Mouse (Mus musculus) CH12.LX (cell line): ENCODE measurements at regions not wholly inside any gene's neighbourhood (a gene's known extent, or its start where the extent isn't known, plus 50 kb on each side); places are given as distances from the start of the nearest gene placed in this dataset.

Source experiments
- DNase-seq: peaks from one replicate; pipeline ENCODE4 v3.0.0-alpha.2; 2013; ENCODE audit errors: extremely low read depth
- H3K27ac ChIP-seq: 2 replicates; pipeline ENCODE4 v1.5.1; 2012; ENCODE audit warnings: low read depth, mild to moderate bottlenecking, control low read depth, moderate library complexity; ENCODE audit not compliant: insufficient read depth
- H3K27me3 ChIP-seq: replicated peaks from 2 replicates; pipeline ENCODE3; 2012; ENCODE audit warnings: inconsistent platforms
- H3K36me3 ChIP-seq, 2 experiments: replicated peaks in 1 of 2; 2 replicates each; pipeline versions ENCODE3 to v1.6.1; 2012; ENCODE audit warnings: inconsistent platforms in 1 of 2, low read length in 1 of 2, mild to moderate bottlenecking in 1 of 2, mixed read lengths in 1 of 2, moderate library complexity in 1 of 2; ENCODE audit not compliant: control insufficient read depth in 1 of 2, insufficient read depth in 1 of 2
- H3K4me1 ChIP-seq, 2 experiments: 2 replicates each; pipeline ENCODE4 v1.6.1; 2012; ENCODE audit warnings: inconsistent platforms in 1 of 2, moderate library complexity in 1 of 2; ENCODE audit not compliant: insufficient read depth in 2 of 2, control insufficient read depth in 1 of 2
- H3K4me2 ChIP-seq: 2 replicates; pipeline ENCODE4 v1.6.1; 2012; ENCODE audit warnings: low read depth, mild to moderate bottlenecking, control low read depth; ENCODE audit not compliant: poor library complexity, insufficient read depth, severe bottlenecking
- H3K4me3 ChIP-seq, 3 experiments: fragments of 150-350 bp in 1 of 3; sonication (generic) in 1 of 3; replicated peaks in 1 of 3; 2 replicates each; pipeline versions ENCODE3 to v1.5.1; 2011 to 2012; ENCODE audit warnings: low read depth in 2 of 3, low read length in 2 of 3, mild to moderate bottlenecking in 2 of 3, moderate library complexity in 2 of 3, control low read depth in 1 of 3, improper control_type of control experiment in 1 of 3, inconsistent platforms in 1 of 3, mixed read lengths in 1 of 3; ENCODE audit not compliant: poor library complexity in 1 of 3
- H3K79me2 ChIP-seq: replicated peaks from 2 replicates; pipeline ENCODE4 v1.6.1; 2012; ENCODE audit warnings: mild to moderate bottlenecking, moderate library complexity; ENCODE audit not compliant: control insufficient read depth, poor library complexity, insufficient read depth, severe bottlenecking; ENCODE audit errors: extremely low read depth
- H3K9ac ChIP-seq: 2 replicates; pipeline ENCODE4 v1.6.1; 2012; ENCODE audit warnings: low read depth, mild to moderate bottlenecking, control low read depth, moderate library complexity; ENCODE audit not compliant: insufficient read depth
- H3K9me3 ChIP-seq: replicated peaks from 2 replicates; pipeline ENCODE3; 2012; ENCODE audit warnings: low read length, inconsistent platforms, mixed read lengths
- ETS1 ChIP-seq: conservative IDR thresholded peaks from 2 replicates; pipeline ENCODE4 v1.6.1; 2012; ENCODE audit warnings: low read depth, mild to moderate bottlenecking, inconsistent platforms, low read length, improper control_type of control experiment, moderate library complexity
- GABPA ChIP-seq: IDR thresholded peaks from 2 replicates; pipeline ENCODE4 v1.6.1; 2012; ENCODE audit warnings: low read depth, low read length, improper control_type of control experiment, inconsistent platforms; ENCODE audit not compliant: insufficient replicate concordance
- IRF4 ChIP-seq: IDR thresholded peaks from 2 replicates; pipeline ENCODE4 v1.6.1; 2014; ENCODE audit warnings: low read depth, mild to moderate bottlenecking, inconsistent platforms, low read length, improper control_type of control experiment
- MAFK ChIP-seq: IDR thresholded peaks from 2 replicates; pipeline ENCODE4 v1.6.1; 2011; ENCODE audit warnings: low read length, improper control_type of control experiment; ENCODE audit not compliant: insufficient replicate concordance
- MAX ChIP-seq: IDR thresholded peaks from 2 replicates; pipeline ENCODE4 v1.6.1; 2011; ENCODE audit warnings: low read length, improper control_type of control experiment
- MYC ChIP-seq: IDR thresholded peaks from 2 replicates; pipeline ENCODE4 v1.6.1; 2011; ENCODE audit warnings: low read depth, mild to moderate bottlenecking, improper control_type of control experiment, low read length
- NELFE ChIP-seq: IDR thresholded peaks from 2 replicates; pipeline ENCODE4 v1.6.1; 2011; ENCODE audit warnings: low read depth, low read length, improper control_type of control experiment
- PAX5 ChIP-seq: IDR thresholded peaks from 2 replicates; pipeline ENCODE4 v1.6.1; 2012; ENCODE audit warnings: low read length, inconsistent platforms, mixed read lengths
- POLR2AphosphoS2 ChIP-seq: IDR thresholded peaks from 2 replicates; pipeline ENCODE4 v1.6.1; 2011; ENCODE audit warnings: low read depth, low read length, improper control_type of control experiment
- RCOR1 ChIP-seq: conservative IDR thresholded peaks from 2 replicates; pipeline ENCODE4 v1.6.1; 2012; ENCODE audit warnings: low read depth, mild to moderate bottlenecking, inconsistent platforms, low read length, improper control_type of control experiment
- UBTF ChIP-seq: IDR thresholded peaks from 2 replicates; pipeline ENCODE4 v1.6.1; 2012; ENCODE audit warnings: low read depth, mild to moderate bottlenecking, inconsistent platforms, low read length, improper control_type of control experiment, moderate library complexity
- dilution Hi-C: fragments of 300-500 bp; cut with MboI; formaldehyde crosslinking; loops from 2 replicates; pipeline ENCODE4 v1.14.3; 2020; ENCODE audit warnings: low sequenced_read_pairs; ENCODE audit not compliant: extremely low pct_unique_long_range_greater_than_20kb, extremely low pct_ligation_motif_present
- in situ Hi-C: fragments of 300-500 bp; cut with MboI; formaldehyde crosslinking; loops from 3 replicates; pipeline ENCODE4 v1.14.3; 2019; ENCODE audit warnings: low sequenced_read_pairs, low pct_ligation_motif_present, low pct_unique_long_range_greater_than_20kb, mixed read lengths

DNA sequence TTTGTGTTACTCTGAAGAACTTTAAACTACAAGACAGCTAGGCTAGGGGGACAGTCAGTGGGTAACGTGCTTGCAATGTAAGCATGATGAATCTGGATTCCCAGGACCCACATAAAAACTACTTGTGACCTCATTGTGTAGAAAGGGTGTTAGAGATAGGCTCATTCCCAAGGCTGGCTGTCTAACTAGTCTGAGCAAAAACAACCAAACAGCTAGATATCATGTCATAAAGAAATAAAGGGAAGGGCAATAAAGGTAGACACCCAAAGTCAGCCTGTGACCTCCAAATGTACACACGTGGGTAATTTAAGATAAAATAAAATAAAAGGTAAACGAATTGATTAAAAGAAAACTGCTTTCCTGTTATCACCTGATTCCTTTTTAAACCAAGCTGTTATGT lies 123.7 kb upstream of the Serpine2 start:
- Histone ChIP-seq H3K36me3 (no peaks in the 10 kb centered on the region), H3K79me2 (no peaks in the 10 kb centered on the region), H3K9me3 (no peaks in the 10 kb centered on the region)
- TF ChIP-seq MAFK (no peak), RCOR1 (no peak), ETS1 (no peak), UBTF (no peak), GABPA (no peak)
- TF ChIP-seq, all 38 proteins: peak for 0
- in situ Hi-C loops = no loop called here
- no peak overlapping the region for H3K9ac ChIP-seq
- no peak overlapping the region for H3K4me2 ChIP-seq
- H3K4me3 ChIP-seq = no peak overlapping the region
- H3K27me3 ChIP-seq = no peaks in the 10 kb centered on the region
- no peaks in the 10 kb centered on the region for H3K4me1 ChIP-seq
- DNase-seq = no peak
- dilution Hi-C loops = no loop called here
- no peak overlapping the region for H3K27ac ChIP-seq

DNA sequence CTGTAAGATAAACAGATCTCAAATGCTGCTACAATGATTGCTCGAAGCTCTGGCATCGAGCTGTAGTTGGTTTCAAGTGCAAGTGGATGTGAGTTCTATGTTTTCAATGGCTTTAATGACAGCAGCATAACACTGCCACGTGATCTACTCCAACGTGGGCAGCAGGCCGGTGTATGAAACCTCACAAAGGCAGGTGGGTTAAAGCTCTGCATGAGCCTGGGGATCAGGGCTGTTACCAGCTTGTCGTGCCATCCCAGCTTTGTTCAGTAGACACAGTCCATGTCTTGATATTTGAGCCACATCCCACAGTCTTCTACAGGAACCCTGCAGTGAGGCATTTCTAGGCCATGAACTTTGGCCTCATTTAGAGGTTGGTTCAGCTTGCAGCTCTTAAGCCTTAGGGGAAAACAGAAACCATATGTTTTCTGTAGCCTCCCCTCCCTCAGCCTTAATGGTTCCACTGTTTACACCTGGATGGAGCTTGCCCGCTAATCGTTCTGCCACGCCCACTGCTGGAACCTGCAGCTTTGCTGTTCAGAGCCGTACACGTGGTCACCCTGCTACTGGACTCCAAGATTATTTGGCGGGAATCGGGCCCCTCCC lies 121.8 kb upstream of the Serpine2 start:
- DNase-seq = no peak
- Histone ChIP-seq H3K9ac (no peak overlapping the region), H3K4me1 (no peaks in the 10 kb centered on the region), H3K9me3 (no peaks in the 10 kb centered on the region), H3K79me2 (no peaks in the 10 kb centered on the region), H3K36me3 (no peaks in the 10 kb centered on the region), H3K4me2 (no peak overlapping the region), H3K4me3 (no peak overlapping the region), H3K27me3 (no peaks in the 10 kb centered on the region), H3K27ac (no peak overlapping the region)
- dilution Hi-C loops (no loop called here), in situ Hi-C loops (no loop called here)
- no peak for TF ChIP-seq IRF4
- TF ChIP-seq MYC = no peak

DNA sequence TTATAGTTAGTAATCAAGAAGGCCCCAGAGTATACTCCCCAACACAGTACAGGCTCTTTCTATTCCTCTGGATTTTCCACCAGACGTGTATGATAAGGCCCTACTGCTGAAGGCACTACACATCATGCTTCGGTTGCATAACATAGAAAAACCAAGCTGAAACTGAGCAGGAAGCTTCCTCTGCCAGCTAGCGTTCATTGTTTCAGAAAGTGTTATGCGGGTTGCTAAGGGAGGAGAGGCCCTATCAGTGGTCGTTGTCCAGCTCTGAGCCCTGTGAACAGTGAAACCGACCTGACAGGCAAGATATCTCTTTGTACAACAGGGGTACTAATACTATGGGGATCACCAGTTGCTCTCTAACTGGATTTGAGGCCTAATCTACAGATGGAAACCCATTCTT lies 118.9 kb upstream of the Serpine2 start:
- in situ Hi-C loops = no loop called here
- Histone ChIP-seq H3K27me3 (no peaks in the 10 kb centered on the region), H3K79me2 (no peaks in the 10 kb centered on the region), H3K9me3 (no peaks in the 10 kb centered on the region), H3K36me3 (no peaks in the 10 kb centered on the region), H3K4me3 (no peak overlapping the region), H3K27ac (no peak overlapping the region), H3K4me2 (no peak overlapping the region), H3K4me1 (no peaks in the 10 kb centered on the region), H3K9ac (no peak overlapping the region)
- TF ChIP-seq NELFE = no peak
- no peak for TF ChIP-seq MAX
- TF ChIP-seq POLR2AphosphoS2 = no peak
- TF ChIP-seq MAFK = no peak
- no peak for TF ChIP-seq ETS1
- TF ChIP-seq PAX5 = no peak
- TF ChIP-seq MYC = no peak
- dilution Hi-C loops = no loop called here
- DNase-seq = no peak
